Mouse (Mus musculus) kidney, adult 2 months (tissue): ENCODE measurements around the gene Cd68.

Experiments
- CTCF ChIP-seq: fragments of 200-500 bp; conservative IDR thresholded peaks from 2 replicates; pipeline ENCODE4 v1.5.1; 2011; ENCODE audit warnings: low read depth, mild to moderate bottlenecking, control low read depth, low read length, moderate library complexity, mixed read lengths; ENCODE audit not compliant: insufficient read depth, insufficient read length
- POLR2A ChIP-seq: fragments of 200-500 bp; IDR thresholded peaks from one replicate; pipeline ENCODE4 v1.6.1; 2011; ENCODE audit warnings: low read depth, low read length, control low read depth

DNA sequence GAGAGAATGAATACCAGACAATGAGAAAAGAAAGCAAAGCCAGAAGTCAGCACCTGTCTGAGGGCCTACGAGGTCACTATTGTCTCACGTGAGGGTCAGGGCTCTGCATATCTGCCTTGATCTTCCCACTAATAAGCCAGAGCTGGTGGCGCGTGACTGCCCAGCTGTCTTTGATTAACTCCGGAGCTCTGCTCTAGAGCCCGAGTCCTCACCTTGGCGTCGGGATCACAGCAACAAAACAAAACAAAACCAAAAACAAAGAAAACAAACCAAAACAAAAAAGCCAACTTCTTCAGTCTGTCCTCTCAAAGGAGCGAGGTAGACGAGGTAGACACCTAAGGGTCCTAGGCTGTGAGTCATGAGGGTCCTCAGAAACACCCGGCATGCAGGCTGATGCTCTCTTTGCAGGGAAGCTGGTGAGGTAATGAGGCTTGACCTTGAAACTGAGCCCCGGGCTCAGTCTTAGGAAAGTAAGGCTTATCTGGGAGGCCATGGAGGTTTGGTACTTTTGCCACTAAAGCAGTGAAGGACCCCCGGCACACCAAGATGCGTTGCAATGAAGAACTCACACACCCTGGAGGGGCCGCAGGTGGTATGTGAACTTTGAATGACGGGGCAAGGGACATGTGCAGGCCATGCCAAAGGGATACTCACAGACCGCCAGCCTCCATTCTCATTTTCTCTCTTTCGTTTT is 48.8 kb upstream of the Cd68 start:
- TF ChIP-seq CTCF (no peak), POLR2A (no peak)
